Mouse (Mus musculus) heart, postnatal 0 days (tissue): ENCODE measurements around the gene Bhlhe40.

ENCODE experiments used
- CTCF ChIP-seq: IDR thresholded peaks from 2 replicates; pipeline ENCODE4 v1.5.1; 2016; ENCODE audit warnings: antibody characterized with exemption, control low read depth, low read depth
- EP300 ChIP-seq: IDR thresholded peaks from 2 replicates; pipeline ENCODE4 v1.6.1; 2016; ENCODE audit warnings: antibody characterized with exemption, low read depth

- TF ChIP-seq CTCF (no peak), EP300 (no peak)
These were observed 34.7 kb downstream of the Bhlhe40 start for GRCm38 (mm10) chr6:108694965-108695724.
